Mouse (Mus musculus): ENCODE results near the gene Agk. TPM values are rescaled to one million over a fixed set of nuclear protein-coding genes. Genes with fewer than 3 reads are reported as not detected.

Gene Agk
- polyA plus RNA-seq, 1 experiment from 2014 or later, result 43.4 TPM

DNA sequence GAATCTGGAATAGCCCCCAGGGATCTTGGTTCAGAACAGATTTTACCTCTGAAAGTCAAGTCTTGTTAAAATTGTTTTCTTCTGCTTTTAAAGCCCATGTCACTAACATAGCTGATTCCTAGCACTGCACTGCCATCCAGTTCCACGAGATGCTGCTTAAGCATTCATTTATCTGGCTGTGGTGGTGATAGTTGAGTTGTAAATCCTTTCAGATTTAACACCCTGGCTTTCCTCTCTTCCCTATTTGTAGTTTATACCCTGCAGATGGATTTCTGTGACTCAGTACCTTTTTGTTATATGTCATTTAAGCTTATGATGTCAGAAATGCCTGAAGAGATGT lies 22.8 kb downstream of the Agk start:
- H3K36me3 ChIP-seq (ENCODE audit: control insufficient read depth, insufficient read depth, low read length), result no peaks in the 10 kb centered on the region
- DNase-seq (ENCODE audit: low spot score), result no peak
- WGBS, result 97% methylated on average over 1 of the region's 1 CpGs
- no peaks in the 10 kb centered on the region for H3K4me1 ChIP-seq (replicated peaks; ENCODE audit: control insufficient read depth, insufficient read depth, low read length)
- ATAC-seq (ENCODE audit: low FRiP score), result no peak
- no peaks in the 10 kb centered on the region for H3K27me3 ChIP-seq (ENCODE audit: control insufficient read depth, insufficient read depth, low read length)
- no peak overlapping the region for H3K4me3 ChIP-seq (ENCODE audit: low read depth, low read length)
- no peak overlapping the region for H3K9ac ChIP-seq (ENCODE audit: low read depth, low read length)
- H3K4me2 ChIP-seq (replicated peaks; ENCODE audit: low read depth, low read length), result no peak overlapping the region
- no peaks in the 10 kb centered on the region for H3K9me3 ChIP-seq (ENCODE audit: control insufficient read depth, low read length)
- no peak overlapping the region for H3K27ac ChIP-seq (ENCODE audit: low read depth, low read length)

DNA sequence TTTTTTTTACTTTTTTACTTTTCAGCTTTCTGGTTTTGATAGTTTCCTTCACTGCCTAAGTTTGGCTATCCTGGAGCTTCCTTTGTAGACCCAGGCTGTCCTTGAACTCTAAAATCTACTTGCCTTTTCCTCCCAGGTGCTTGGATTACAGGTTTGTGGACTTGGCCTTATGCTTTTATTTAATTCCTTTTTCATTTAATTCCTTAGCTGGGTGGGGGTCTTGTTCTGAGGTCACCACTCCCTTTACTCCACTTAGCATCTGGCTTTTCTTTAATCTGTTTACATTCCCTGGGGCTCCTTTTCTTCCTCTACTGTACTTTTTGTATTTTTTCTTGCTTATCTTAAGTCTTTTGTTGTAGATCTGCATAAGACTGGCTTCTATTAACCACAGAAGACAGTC lies 25.1 kb downstream of the Agk start:
- Histone ChIP-seq H3K36me3 (ENCODE audit: control insufficient read depth, insufficient read depth, low read length) (no peaks in the 10 kb centered on the region), H3K27ac (ENCODE audit: low read depth, low read length) (no peak overlapping the region), H3K4me1 (replicated peaks; ENCODE audit: control insufficient read depth, insufficient read depth, low read length) (no peaks in the 10 kb centered on the region), H3K9me3 (ENCODE audit: control insufficient read depth, low read length) (no peaks in the 10 kb centered on the region), H3K9ac (ENCODE audit: low read depth, low read length) (no peak overlapping the region), H3K4me2 (replicated peaks; ENCODE audit: low read depth, low read length) (no peak overlapping the region), H3K4me3 (ENCODE audit: low read depth, low read length) (no peak overlapping the region), H3K27me3 (ENCODE audit: control insufficient read depth, insufficient read depth, low read length) (no peaks in the 10 kb centered on the region)
- DNase-seq (ENCODE audit: low spot score) (no peak), ATAC-seq (ENCODE audit: low FRiP score) (no peak)

DNA sequence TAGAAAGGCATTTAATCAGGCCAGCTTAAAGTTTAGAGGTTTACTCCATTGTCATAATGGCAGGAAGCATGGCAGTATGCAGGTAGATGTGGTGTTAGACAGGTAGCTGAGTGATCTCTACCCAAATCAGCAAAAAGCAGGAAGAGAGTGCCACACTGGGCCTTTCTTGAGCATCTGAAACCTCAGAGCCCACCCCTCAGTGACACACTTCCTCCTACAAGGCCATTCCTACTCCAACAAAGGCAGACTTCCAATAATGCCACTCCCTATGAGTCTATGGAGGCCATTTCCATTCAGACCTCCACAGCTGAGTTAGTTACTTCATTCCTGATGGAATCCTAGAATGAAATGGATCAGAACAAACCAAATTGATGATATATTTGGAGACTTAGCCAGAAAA lies 25.9 kb downstream of the Agk start:
- no peak for DNase-seq (ENCODE audit: low spot score)
- Histone ChIP-seq H3K4me3 (ENCODE audit: low read depth, low read length) (no peak overlapping the region), H3K4me2 (replicated peaks; ENCODE audit: low read depth, low read length) (no peak overlapping the region), H3K36me3 (ENCODE audit: control insufficient read depth, insufficient read depth, low read length) (no peaks in the 10 kb centered on the region), H3K9ac (ENCODE audit: low read depth, low read length) (no peak overlapping the region), H3K27me3 (ENCODE audit: control insufficient read depth, insufficient read depth, low read length) (no peaks in the 10 kb centered on the region), H3K4me1 (replicated peaks; ENCODE audit: control insufficient read depth, insufficient read depth, low read length) (no peaks in the 10 kb centered on the region), H3K27ac (ENCODE audit: low read depth, low read length) (no peak overlapping the region), H3K9me3 (ENCODE audit: control insufficient read depth, low read length) (no peaks in the 10 kb centered on the region)
- no peak for ATAC-seq (ENCODE audit: low FRiP score)

DNA sequence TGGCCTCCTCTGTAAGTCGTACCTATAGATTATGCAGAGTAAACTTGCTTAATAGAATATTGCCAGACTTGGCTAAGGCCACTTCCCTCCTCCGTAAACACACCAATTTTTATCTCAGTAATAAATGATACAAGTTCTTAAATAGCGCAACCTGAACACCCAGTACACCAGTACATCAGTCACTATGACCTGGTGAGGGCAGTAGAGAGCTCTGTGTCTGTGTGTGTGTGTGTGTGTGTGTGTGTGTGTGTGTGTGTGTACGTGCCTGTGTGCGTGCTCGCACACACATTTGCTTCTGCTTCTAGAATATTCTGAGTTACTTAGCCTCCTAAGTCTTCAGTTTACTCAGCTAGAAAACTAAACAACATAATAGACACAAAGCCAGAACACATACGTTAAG lies 28.4 kb downstream of the Agk start:
- Histone ChIP-seq H3K4me3 (ENCODE audit: low read depth, low read length) (no peak overlapping the region), H3K9me3 (ENCODE audit: control insufficient read depth, low read length) (no peaks in the 10 kb centered on the region), H3K4me1 (replicated peaks; ENCODE audit: control insufficient read depth, insufficient read depth, low read length) (no peaks in the 10 kb centered on the region), H3K9ac (ENCODE audit: low read depth, low read length) (no peak overlapping the region), H3K27ac (ENCODE audit: low read depth, low read length) (no peak overlapping the region), H3K36me3 (ENCODE audit: control insufficient read depth, insufficient read depth, low read length) (no peaks in the 10 kb centered on the region), H3K4me2 (replicated peaks; ENCODE audit: low read depth, low read length) (no peak overlapping the region), H3K27me3 (ENCODE audit: control insufficient read depth, insufficient read depth, low read length) (no peaks in the 10 kb centered on the region)
- WGBS, result 99% methylated on average over 7 of the region's 7 CpGs
- ATAC-seq (ENCODE audit: low FRiP score), result no peak
- peak; percentile 7 for DNase-seq (ENCODE audit: low spot score)

DNA sequence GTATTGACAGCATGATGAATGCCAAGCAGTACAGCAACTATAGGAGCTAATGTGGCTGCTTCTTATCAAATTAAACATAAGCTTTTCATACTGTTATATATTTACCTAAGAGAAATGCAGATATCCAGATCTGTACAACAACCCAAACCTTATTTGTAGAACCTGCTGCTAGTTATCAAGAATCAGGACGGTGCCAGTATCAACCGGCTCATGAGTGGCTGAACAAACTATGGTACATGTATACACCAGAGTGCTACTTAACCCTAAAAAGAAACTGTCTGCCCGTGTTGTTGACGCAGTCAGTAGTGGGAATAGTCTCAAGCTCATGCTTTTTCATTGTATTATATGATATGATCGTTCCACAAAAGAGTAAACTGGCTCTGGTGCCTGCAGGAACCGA lies 46.1 kb downstream of the Agk start:
- Histone ChIP-seq H3K4me2 (replicated peaks; ENCODE audit: low read depth, low read length) (no peak overlapping the region), H3K4me1 (replicated peaks; ENCODE audit: control insufficient read depth, insufficient read depth, low read length) (no peaks in the 10 kb centered on the region), H3K4me3 (ENCODE audit: low read depth, low read length) (no peak overlapping the region), H3K9me3 (ENCODE audit: control insufficient read depth, low read length) (no peaks in the 10 kb centered on the region), H3K27ac (ENCODE audit: low read depth, low read length) (no peak overlapping the region), H3K27me3 (ENCODE audit: control insufficient read depth, insufficient read depth, low read length) (no peaks in the 10 kb centered on the region), H3K36me3 (ENCODE audit: control insufficient read depth, insufficient read depth, low read length) (no peaks in the 10 kb centered on the region), H3K9ac (ENCODE audit: low read depth, low read length) (no peak overlapping the region)
- 95% methylated on average over 6 of the region's 6 CpGs for WGBS
- no peak for ATAC-seq (ENCODE audit: low FRiP score)
- no peak for DNase-seq (ENCODE audit: low spot score)

DNA sequence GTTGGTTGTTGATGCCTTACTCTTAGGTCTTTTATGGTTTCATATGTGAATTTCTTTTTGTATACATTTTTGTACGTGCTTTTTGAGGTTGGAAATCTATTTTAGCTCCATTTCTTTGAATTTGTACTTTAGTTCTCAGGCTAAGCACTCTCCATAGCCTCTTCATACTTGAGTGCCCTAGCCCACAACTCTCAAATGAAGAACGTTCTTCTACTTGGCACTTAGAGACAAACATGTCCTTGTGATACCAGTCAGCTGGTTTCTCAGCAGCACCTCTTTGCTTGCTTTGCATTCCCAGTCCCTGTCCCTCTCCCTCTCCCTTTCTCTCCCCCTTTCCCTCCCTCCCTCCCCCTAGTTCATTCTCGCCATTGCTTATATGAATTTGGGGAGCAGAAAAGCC lies 55.2 kb downstream of the Agk start:
- no peak for DNase-seq (ENCODE audit: low spot score)
- H3K9ac ChIP-seq (ENCODE audit: low read depth, low read length), result no peak overlapping the region

DNA sequence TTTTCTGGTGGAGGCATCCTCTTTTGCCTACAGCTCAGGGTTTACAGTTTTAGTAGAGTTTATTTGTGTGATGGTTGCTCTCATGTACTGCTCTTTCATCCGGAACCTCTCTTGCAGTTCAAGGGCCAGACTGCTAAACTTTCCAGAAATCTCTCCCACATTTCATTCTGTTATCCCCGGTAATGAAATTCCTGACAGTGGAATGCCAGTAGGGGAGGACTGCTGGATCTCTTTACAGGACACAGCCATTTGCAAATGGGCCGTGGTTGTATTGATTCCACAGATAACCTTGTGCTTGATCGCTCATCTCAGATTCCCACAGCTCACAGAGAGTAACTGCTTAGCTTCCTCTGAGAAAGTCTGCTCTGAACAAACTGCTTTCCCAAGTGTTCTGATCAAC lies 56.9 kb downstream of the Agk start:
- 87% methylated on average over 4 of the region's 4 CpGs for WGBS
- Histone ChIP-seq H3K4me2 (replicated peaks; ENCODE audit: low read depth, low read length) (no peak overlapping the region), H3K9me3 (ENCODE audit: control insufficient read depth, low read length) (no peaks in the 10 kb centered on the region), H3K27ac (ENCODE audit: low read depth, low read length) (no peak overlapping the region), H3K36me3 (ENCODE audit: control insufficient read depth, insufficient read depth, low read length) (no peaks in the 10 kb centered on the region), H3K9ac (ENCODE audit: low read depth, low read length) (no peak overlapping the region), H3K27me3 (ENCODE audit: control insufficient read depth, insufficient read depth, low read length) (no peaks in the 10 kb centered on the region), H3K4me3 (ENCODE audit: low read depth, low read length) (no peak overlapping the region), H3K4me1 (replicated peaks; ENCODE audit: control insufficient read depth, insufficient read depth, low read length) (no peaks in the 10 kb centered on the region)
- ATAC-seq (ENCODE audit: low FRiP score) (no peak), DNase-seq (ENCODE audit: low spot score) (no peak)

More for the DNA sequence above, 55.2 kb downstream of the Agk start:
- Histone ChIP-seq H3K4me3 (ENCODE audit: low read depth, low read length) (no peak overlapping the region), H3K9me3 (ENCODE audit: control insufficient read depth, low read length) (no peaks in the 10 kb centered on the region), H3K27ac (ENCODE audit: low read depth, low read length) (no peak overlapping the region), H3K27me3 (ENCODE audit: control insufficient read depth, insufficient read depth, low read length) (no peaks in the 10 kb centered on the region), H3K4me1 (replicated peaks; ENCODE audit: control insufficient read depth, insufficient read depth, low read length) (no peaks in the 10 kb centered on the region), H3K36me3 (ENCODE audit: control insufficient read depth, insufficient read depth, low read length) (no peaks in the 10 kb centered on the region), H3K4me2 (replicated peaks; ENCODE audit: low read depth, low read length) (no peak overlapping the region)
- no peak for ATAC-seq (ENCODE audit: low FRiP score)
- 87% methylated on average over 3 of the region's 3 CpGs for WGBS

DNA sequence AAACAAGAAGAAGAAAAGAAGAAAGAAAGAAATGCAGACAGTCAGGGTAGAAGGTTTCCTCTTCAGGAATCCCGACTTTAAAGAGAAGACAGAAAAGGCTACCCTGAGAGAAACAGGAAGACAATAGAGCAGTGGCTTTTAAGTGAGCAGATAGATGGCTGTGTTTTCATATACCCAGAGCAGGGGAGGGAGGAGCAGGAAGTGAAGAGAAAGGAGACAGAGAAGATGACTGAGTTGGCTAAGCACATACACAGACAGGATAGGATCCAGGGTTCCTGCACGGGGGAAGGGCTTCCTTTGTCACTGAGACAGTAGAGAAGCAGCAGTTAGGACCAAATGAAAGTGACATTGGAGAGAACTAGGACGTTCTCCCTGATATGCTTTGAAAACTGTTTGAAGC lies 60.7 kb downstream of the Agk start:
- Histone ChIP-seq H3K27ac (ENCODE audit: low read depth, low read length) (no peak overlapping the region), H3K9ac (ENCODE audit: low read depth, low read length) (no peak overlapping the region), H3K36me3 (ENCODE audit: control insufficient read depth, insufficient read depth, low read length) (no peaks in the 10 kb centered on the region), H3K4me1 (replicated peaks; ENCODE audit: control insufficient read depth, insufficient read depth, low read length) (no peaks in the 10 kb centered on the region), H3K4me3 (ENCODE audit: low read depth, low read length) (no peak overlapping the region), H3K9me3 (ENCODE audit: control insufficient read depth, low read length) (no peaks in the 10 kb centered on the region), H3K4me2 (replicated peaks; ENCODE audit: low read depth, low read length) (no peak overlapping the region), H3K27me3 (ENCODE audit: control insufficient read depth, insufficient read depth, low read length) (no peaks in the 10 kb centered on the region)
- ATAC-seq (ENCODE audit: low FRiP score) (no peak), DNase-seq (ENCODE audit: low spot score) (no peak)
- WGBS, result 69% methylated on average over 3 of the region's 3 CpGs

DNA sequence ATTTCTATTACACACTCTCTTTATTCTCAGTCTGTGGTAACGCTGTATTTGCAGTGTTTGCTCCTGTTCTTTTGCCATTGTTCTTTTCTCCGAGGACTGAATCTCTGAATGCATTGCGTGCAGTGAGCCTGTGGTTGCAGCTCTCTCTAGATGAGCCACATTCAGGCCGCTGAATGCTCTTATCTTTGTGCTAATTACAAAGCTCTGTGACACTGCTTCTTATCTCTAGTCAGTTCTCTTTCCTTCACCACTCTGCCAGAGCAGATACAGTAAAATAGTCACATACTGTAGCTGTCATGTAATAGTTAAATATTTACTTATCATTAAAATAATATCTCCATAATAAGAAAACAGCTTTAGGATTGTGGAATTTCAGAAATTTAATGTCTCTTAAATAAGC lies 63.7 kb downstream of the Agk start:
- ATAC-seq (ENCODE audit: low FRiP score) (no peak), DNase-seq (ENCODE audit: low spot score) (no peak)
- Histone ChIP-seq H3K9ac (ENCODE audit: low read depth, low read length) (no peak overlapping the region), H3K27ac (ENCODE audit: low read depth, low read length) (no peak overlapping the region), H3K27me3 (ENCODE audit: control insufficient read depth, insufficient read depth, low read length) (no peaks in the 10 kb centered on the region), H3K4me3 (ENCODE audit: low read depth, low read length) (no peak overlapping the region), H3K9me3 (ENCODE audit: control insufficient read depth, low read length) (no peaks in the 10 kb centered on the region), H3K36me3 (ENCODE audit: control insufficient read depth, insufficient read depth, low read length) (no peaks in the 10 kb centered on the region), H3K4me2 (replicated peaks; ENCODE audit: low read depth, low read length) (no peak overlapping the region), H3K4me1 (replicated peaks; ENCODE audit: control insufficient read depth, insufficient read depth, low read length) (no peaks in the 10 kb centered on the region)
- 69% methylated on average over 4 of the region's 4 CpGs for WGBS

Data from hindbrain, embryonic 11.5 days (tissue).